Comparison of ENCODE assay signal across 9 mouse cellular contexts in the genomic region with DNA sequence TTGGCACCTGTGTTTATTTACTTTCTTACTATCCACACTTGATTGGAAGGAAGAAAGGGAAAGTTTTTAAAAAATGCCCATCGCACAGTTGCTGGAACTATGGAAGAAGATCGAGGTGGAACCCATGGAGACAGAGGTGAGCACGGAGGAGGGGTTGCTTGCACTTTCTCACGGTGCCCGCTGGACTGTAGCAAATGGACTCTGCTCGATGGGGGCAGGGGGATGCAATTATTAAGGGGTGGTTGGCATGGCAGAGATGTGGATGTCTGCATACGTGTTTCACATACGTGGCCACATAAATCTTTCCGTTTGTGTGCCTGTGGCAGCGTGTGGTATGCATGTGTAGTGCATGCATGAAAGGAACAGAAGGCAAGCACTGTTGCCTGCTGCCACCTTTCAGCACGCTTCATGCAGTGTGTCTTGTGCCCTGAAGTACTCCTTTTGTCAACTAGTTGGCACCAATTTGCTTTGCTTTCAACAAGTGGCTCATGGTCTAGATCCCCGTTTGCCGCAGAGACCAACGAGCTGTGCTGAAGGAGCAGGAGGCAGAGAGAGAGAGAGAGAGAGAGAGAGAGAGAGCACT. TPM values are rescaled to one million over a fixed set of nuclear protein-coding genes. Genes with fewer than 3 reads are reported as not detected.
"Had no signal": no experiment of that assay in that cellular context is flagged by ENCODE, and none has a peak within 500 bp of the region (broad histone marks: within the 10 kb centered on the region; RNA-seq: fewer than 3 reads in every experiment).

No protein-coding gene starts in this region.

RNA-seq across cellular contexts. Expression of a gene that starts 0.5 kb away (rescaled TPM):
- polyA plus RNA-seq: limb, embryonic 11.5 days; limb, embryonic 15.5 days; liver, embryonic 12.5 days; lung, embryonic 14.5 days; midbrain, embryonic 10.5 days; myocyte; neural tube, embryonic 11.5 days; stomach, postnatal 0 days had no signal

RNA-seq across cellular contexts. Expression of a gene that starts 47.2 kb away (rescaled TPM):
- polyA plus RNA-seq: limb, embryonic 15.5 days; liver, embryonic 12.5 days; liver, embryonic 16.5 days; myocyte had no signal
